Mouse (Mus musculus): Measurements from ENCODE around the gene Skp2. TPM values are rescaled to one million over a fixed set of nuclear protein-coding genes. Genes with fewer than 3 reads are reported as not detected.

Gene Skp2
- total RNA-seq, 2 experiments from 2014 or later: 12.0 to 14.6 TPM

- DNase-seq (ENCODE audit: low spot score in 2 of 2): no peak
Measured at GRCm38 (mm10) chr15:9078481-9079300, 76.5 kb downstream of the Skp2 start.

DNA sequence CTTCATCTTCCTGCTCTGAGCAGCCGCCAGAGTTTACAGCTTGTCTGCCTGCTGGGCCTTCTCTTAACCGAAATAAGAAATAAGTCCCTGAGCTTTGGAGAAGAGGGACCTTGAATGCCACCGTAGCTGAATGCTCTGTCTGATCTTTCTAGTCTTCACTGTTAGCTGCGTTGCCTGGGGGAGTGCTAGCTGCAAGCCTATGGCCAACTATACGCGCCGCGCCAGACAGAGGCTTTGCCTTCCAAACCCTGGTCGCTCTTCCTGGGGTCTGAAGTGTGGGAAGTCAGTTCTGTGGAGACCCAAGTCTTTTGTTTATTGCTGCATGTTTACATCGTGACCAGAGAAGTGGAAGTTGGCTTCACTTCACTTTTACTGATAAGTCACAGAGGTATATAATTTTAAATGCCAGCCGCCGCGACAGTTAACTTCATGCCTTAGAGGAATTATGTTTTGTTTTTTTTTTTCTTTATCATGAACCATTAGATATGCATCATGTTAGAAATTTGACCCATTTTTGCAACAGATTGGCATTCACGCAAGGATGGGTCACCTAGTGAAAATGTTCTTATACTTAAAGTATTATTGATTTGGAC is 79.5 kb downstream of the Skp2 start:
- DNase-seq (ENCODE audit: low spot score in 2 of 2): no peak

GRCm38 (mm10) chr15:9074671-9075070 is 80.6 kb downstream of the Skp2 start:
- no peak for DNase-seq (ENCODE audit: low spot score in 2 of 2)

GRCm38 (mm10) chr15:9074139-9074538 is 81.1 kb downstream of the Skp2 start:
- DNase-seq (ENCODE audit: low spot score in 2 of 2): no peak

DNA sequence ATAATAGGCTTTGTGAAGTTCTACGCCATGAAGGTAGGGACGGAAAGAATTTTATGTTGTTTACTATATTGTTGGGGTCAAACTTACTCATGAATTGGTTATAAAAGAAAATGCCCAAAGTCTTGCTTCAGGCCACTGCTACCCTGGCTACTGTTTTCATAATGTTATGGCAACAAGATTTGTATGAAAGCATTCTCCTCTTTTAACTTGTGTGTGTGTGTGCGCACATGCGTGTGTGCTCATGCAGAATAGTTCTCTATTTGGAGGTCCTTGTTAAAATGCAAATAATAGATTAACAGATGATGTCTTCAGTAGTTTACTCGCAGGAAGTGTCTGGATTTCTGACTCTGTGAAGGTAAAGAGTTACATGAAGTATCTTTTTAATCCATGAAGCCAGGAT is 81.5 kb downstream of the Skp2 start:
- no peak for DNase-seq (ENCODE audit: low spot score in 2 of 2)

GRCm38 (mm10) chr15:9073067-9073608 is 82.1 kb downstream of the Skp2 start:
- DNase-seq (ENCODE audit: low spot score in 2 of 2): no peak

DNA sequence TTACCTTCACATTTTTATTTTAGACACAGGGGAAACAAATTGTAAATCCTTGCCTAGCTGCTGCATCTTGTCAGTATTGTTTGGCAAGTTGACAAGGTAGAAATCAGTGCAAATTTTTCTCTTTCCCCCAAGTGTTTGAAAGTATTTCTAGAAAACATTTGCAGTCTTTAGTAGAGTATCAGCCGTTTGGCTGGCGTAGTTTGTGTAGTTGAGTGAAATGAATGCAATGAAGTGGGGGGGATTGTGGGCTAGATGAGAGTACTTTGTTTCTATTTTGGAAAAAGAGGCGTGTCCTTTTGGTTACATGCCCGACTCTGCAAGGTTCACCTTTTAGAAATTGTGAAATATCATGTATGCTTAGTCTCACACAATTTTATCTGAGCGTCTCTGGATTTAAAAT is 82.6 kb downstream of the Skp2 start:
- DNase-seq (ENCODE audit: low spot score in 2 of 2): no peak

- DNase-seq (ENCODE audit: low spot score in 2 of 2): peak; percentile 9 to 43
Measured at GRCm38 (mm10) chr15:9071556-9072544, 83.4 kb downstream of the Skp2 start.

GRCm38 (mm10) chr15:9070912-9071555 is 84.2 kb downstream of the Skp2 start, which contains the start of gene Nadk2:
Nadk2 (plus strand) TSS chr15:9071260.
- peak; percentile 96 to 99 for DNase-seq (ENCODE audit: low spot score in 2 of 2)

DNA sequence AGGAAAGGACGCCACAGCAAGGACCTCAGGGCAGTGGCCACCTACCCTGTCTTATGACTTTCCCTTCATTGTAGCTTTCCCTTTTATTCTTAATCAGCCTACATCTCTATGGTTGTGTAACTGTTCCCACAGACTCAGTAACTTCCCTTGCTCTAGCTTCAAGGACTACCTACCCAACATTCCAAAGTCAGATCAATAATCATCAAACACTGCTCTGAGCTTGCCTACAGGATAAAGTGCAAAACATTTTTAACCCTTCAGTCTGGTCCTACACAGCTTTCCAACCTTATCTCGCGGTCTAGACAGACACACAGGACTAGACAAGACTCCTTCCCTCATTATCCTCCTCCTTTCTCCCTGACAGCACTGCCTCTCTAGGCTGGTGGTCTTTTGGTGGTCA is 84.9 kb downstream of the Skp2 start:
- no peak for DNase-seq (ENCODE audit: low spot score in 2 of 2)

- DNase-seq (ENCODE audit: low spot score in 2 of 2): no peak
Measured at GRCm38 (mm10) chr15:9068881-9069280, 86.3 kb downstream of the Skp2 start.

Other genes starting within 250 kb of the Skp2 start
- under 1 TPM; 0.20 to 0.78 TPM for gene Ranbp3l, start 187.5 kb downstream of the Skp2 start, total RNA-seq (2021)
- 10 to 100 TPM; 90.3 to 90.6 TPM for gene Nadk2, start 84.2 kb downstream of the Skp2 start, total RNA-seq (2021)
- gene Lmbrd2, start 14.9 kb downstream of the Skp2 start, total RNA-seq (2021): 10 to 100 TPM; 23.1 to 24.5 TPM
- gene Ugt3a1, start 121.5 kb upstream of the Skp2 start, total RNA-seq (2021): 1 to 10 TPM in 1 of 2 experiments, under 1 TPM in 1; 0.56 to 1.2 TPM
- gene Ugt3a2, start 180.1 kb upstream of the Skp2 start, total RNA-seq (2021): 1 to 10 TPM; 2.5 to 2.6 TPM